Mouse (Mus musculus): ENCODE data around the gene Shisal2b. TPM values are rescaled to one million over a fixed set of nuclear protein-coding genes. Genes with fewer than 3 reads are reported as not detected.

The Shisal2b gene
- not detected for polyA plus RNA-seq (2014; fragmentation: Illumina TruSeq; extraction: RNeasy Lipid Tissue Mini Kit (QIAGEN cat#74804); ENCODE audit: low read depth, low replicate concordance)

GRCm38 (mm10) chr13:104863127-104863979 is at the start of gene Shisal2b:
TSS of gene Shisal2b (minus strand) at chr13:104863893.

GRCm38 (mm10) chr13:104816635-104817571 is 46.8 kb downstream of the Shisal2b start, which contains the start of gene Cwc27:
TSS of gene Cwc27 (minus strand) at chr13:104817142.

Other genes with a start within 250 kb of the Shisal2b start
- gene Srek1ip1, start 71.4 kb downstream of the Shisal2b start, polyA plus RNA-seq (2014; fragmentation: Illumina TruSeq; extraction: RNeasy Lipid Tissue Mini Kit (QIAGEN cat#74804); ENCODE audit: low read depth, low replicate concordance): 49.7 TPM
- 18.0 TPM for gene Cwc27, start 46.8 kb downstream of the Shisal2b start, polyA plus RNA-seq (2014; fragmentation: Illumina TruSeq; extraction: RNeasy Lipid Tissue Mini Kit (QIAGEN cat#74804); ENCODE audit: low read depth, low replicate concordance)
- gene Rgs7bp, start 191.0 kb upstream of the Shisal2b start, polyA plus RNA-seq (2014; fragmentation: Illumina TruSeq; extraction: RNeasy Lipid Tissue Mini Kit (QIAGEN cat#74804); ENCODE audit: low read depth, low replicate concordance): 0.49 TPM
- 16.0 TPM for gene 4933425L06Rik, start 218.2 kb upstream of the Shisal2b start, polyA plus RNA-seq (2014; fragmentation: Illumina TruSeq; extraction: RNeasy Lipid Tissue Mini Kit (QIAGEN cat#74804); ENCODE audit: low read depth, low replicate concordance)

Measured in testis, adult 10 weeks (tissue).